Mouse (Mus musculus) thymus, adult 18-20 months (tissue): ENCODE measurements around the gene Syt16.

Experiments
- DNase-seq, 2 experiments: peaks; one replicate each; pipeline ENCODE4 v3.0.0; 2022; ENCODE audit warnings: mixed read lengths in 2 of 2

The Syt16 gene

DNA sequence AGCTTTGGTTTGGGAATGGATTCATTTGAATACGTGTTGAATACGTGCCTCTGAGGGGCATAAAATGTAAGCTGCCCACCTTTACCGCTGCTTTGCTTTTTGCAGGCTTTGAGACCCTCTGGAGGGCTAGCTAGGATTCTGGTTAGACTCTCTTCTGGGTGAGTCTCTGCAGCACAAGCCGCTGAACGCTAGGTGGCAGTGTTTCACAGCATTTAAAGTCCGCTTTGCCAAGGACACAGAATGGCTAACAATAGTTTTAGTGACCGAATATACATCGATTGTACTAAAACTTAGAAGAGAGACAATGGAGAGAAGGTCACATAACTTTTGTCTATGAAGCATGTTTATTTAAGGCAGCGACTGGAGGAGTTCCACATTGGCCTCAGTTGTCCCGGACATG lies 322.9 kb downstream of the Syt16 start:
- DNase-seq, result no peak

DNA sequence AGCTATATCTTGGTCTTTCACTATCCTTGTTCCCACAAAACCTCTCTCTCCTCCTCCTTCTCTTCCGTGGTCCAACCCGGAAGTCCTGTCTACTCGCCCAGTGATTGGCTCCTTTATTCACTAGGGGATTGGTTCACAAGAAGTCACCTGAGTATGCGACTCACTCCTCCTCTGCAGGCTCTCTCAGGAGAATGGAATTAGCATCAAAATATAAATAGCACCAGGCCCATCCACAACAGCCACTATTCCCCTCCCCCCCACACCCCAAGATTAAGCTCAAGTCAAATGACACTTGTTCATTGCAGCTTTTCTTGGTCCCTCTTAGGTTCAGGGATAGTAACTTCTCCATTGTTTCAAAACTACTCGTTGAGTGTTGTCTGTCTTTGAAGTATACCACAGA lies 324.5 kb downstream of the Syt16 start:
- DNase-seq, result no peak
